Mouse (Mus musculus) E14TG2a.4 (cell line): ENCODE data around the gene S100a1.

ENCODE experiments used
- CTCF ChIP-seq: conservative IDR thresholded peaks from 2 replicates; pipeline ENCODE4 v1.5.1; 2014; ENCODE audit warnings: low read length
- POU5F1 ChIP-seq: IDR thresholded peaks from 2 replicates; pipeline ENCODE4 v1.6.1; 2014; ENCODE audit warnings: low read length, borderline replicate concordance

DNA sequence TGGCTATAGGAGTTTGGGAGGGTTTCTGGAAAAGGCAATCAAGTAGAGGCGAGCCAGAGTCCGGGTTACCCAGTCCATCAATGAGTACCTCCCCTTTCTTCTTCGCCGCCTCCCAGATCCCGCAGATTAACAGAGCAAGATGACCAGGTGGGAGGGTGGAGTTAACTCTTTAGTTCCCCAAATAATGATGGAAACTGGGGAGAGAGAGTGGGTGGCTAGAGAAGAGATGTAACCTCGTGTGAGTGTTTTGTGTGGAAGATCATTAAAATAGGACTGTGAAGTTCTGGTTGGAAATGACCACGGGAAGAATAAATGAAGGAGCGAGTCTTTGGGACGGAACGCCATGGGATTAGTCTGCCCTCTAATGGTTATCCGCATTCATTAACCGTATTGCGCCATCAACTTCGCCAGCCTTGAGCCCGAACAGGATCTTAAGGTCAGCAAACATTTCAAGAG lies 47.9 kb downstream of the S100a1 start:
- TF ChIP-seq CTCF (peak; percentile 60), POU5F1 (no peak)
